Mouse (Mus musculus) liver, embryonic 14.5 days (tissue): ENCODE results near the gene Olfr605. TPM values are rescaled to one million over a fixed set of nuclear protein-coding genes. Genes with fewer than 3 reads are reported as not detected.

Experiments used
- ATAC-seq: fragments of 200-750 bp; cut with Nextera tagmentation; 2 replicates; pipeline ENCODE4 v1.8.0; 2017; ENCODE audit warnings: moderate number of reproducible peaks, mild to moderate bottlenecking, moderate library complexity; ENCODE audit not compliant: insufficient read depth
- DNase-seq, 3 experiments: peaks; one replicate each; pipeline ENCODE4 v3.0.0-alpha.2; 2012 to 2013; ENCODE audit warnings: low read depth in 3 of 3, low spot score in 3 of 3
- H3K27ac ChIP-seq: fragments of 300-500 bp; sonication (generic); 2 replicates; pipeline ENCODE4 v1.5.1; 2014; ENCODE audit warnings: moderate library complexity, mild to moderate bottlenecking, control low read depth, inconsistent platforms
- H3K27me3 ChIP-seq: fragments of 300-500 bp; sonication (generic); 2 replicates; pipeline ENCODE4 v1.6.1; 2014; ENCODE audit warnings: mild to moderate bottlenecking, low read length, moderate library complexity; ENCODE audit not compliant: control insufficient read depth, insufficient read depth
- H3K36me3 ChIP-seq: fragments of 300-500 bp; sonication (generic); replicated peaks from 2 replicates; pipeline ENCODE4 v1.6.1; 2014; ENCODE audit warnings: low read depth; ENCODE audit not compliant: control insufficient read depth, insufficient read depth
- H3K4me1 ChIP-seq, 2 experiments: fragments of 200-500 bp in 1 of 2; fragments of 300-500 bp in 1 of 2; sonication (generic) in 1 of 2; replicated peaks; 2 replicates each; pipeline ENCODE4 v1.6.1; 2012 to 2014; ENCODE audit warnings: antibody characterized with exemption in 1 of 2, inconsistent platforms in 1 of 2, low read length in 1 of 2; ENCODE audit not compliant: control insufficient read depth in 2 of 2, insufficient read depth in 2 of 2
- H3K4me2 ChIP-seq: fragments of 300-500 bp; sonication (generic); 2 replicates; pipeline ENCODE4 v1.6.1; 2014; ENCODE audit warnings: low read depth, mild to moderate bottlenecking, control low read depth, moderate library complexity
- H3K4me3 ChIP-seq, 2 experiments: fragments of 200-500 bp in 1 of 2; fragments of 300-500 bp in 1 of 2; sonication (generic) in 1 of 2; 2 replicates each; pipeline ENCODE4 v1.5.1; 2012 to 2014; ENCODE audit warnings: low read depth in 2 of 2, low read length in 2 of 2, mild to moderate bottlenecking in 2 of 2, control low read depth in 1 of 2, inconsistent platforms in 1 of 2, moderate library complexity in 1 of 2; ENCODE audit not compliant: insufficient read depth in 1 of 2
- H3K9ac ChIP-seq: fragments of 300-500 bp; sonication (generic); replicated peaks from 2 replicates; pipeline ENCODE4 v1.6.1; 2014; ENCODE audit warnings: mild to moderate bottlenecking, control low read depth, moderate library complexity
- H3K9me3 ChIP-seq: fragments of 300-500 bp; sonication (generic); 2 replicates; pipeline ENCODE4 v1.6.1; 2016; ENCODE audit warnings: low read length, mixed read lengths; ENCODE audit not compliant: control insufficient read depth
- CTCF ChIP-seq: IDR thresholded peaks from 2 replicates; pipeline ENCODE4 v1.5.1; 2016; ENCODE audit warnings: antibody characterized with exemption, low read depth, control low read depth
- EP300 ChIP-seq: IDR thresholded peaks from 2 replicates; pipeline ENCODE4 v1.6.1; 2016; ENCODE audit warnings: antibody characterized with exemption, low read depth
- WGBS: fragments of 180-500 bp; shearing (Covaris S2); extraction: QIAGEN DNeasy Blood & Tissue Kit; methylation state at CpG from one replicate; pipeline ENCODE4 v1.1.7; 2014; ENCODE audit not compliant: insufficient replicate concordance; 5-methylcytosine and 5-hydroxymethylcytosine counted together
- microRNA-seq: library from miRNA; unstranded; fragments of <30 nt; microRNA quantifications from one replicate; pipeline ENCODE4, GENCODE M21; 2016
- polyA plus RNA-seq, 2 experiments: library from polyadenylated mRNA; depleted of rRNA in 1 of 2; stranded (reverse) in 1 of 2; unstranded in 1 of 2; fragments of >200 nt; fragmentation: Nextera tagmentation in 1 of 2; extraction: Ambion mirVana in 1 of 2; gene quantifications; 2 replicates each; pipeline versions ENCODE4 v1.2.1 to v1.2.3; 2012 to 2014

Olfr605 gene
- polyA plus RNA-seq, 2 experiments = not detected

DNA sequence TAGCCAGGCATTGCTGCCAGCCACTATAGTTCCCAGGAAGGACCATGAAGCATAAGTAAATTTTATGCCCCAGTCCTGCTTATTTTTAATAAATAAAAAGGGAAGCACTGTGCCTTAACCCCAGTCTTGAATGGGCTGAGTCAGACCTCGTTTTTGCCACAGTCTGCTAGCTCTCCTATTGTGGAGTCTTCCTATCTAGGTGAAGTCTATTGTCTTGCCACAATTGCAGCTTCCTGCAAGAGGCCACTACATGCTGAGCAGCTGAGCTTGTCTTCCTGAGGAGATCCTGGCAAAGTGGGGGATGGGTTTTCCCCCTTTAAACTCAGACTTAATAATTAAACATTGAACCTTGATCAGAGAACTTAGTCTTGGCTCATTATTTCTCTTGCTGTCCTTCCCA, 46.3 kb downstream of the Olfr605 start:
- DNase-seq (no peak), ATAC-seq (no peak)
- Histone ChIP-seq H3K27me3 (no peaks in the 10 kb centered on the region), H3K9ac (no peak overlapping the region), H3K27ac (no peak overlapping the region), H3K36me3 (no peaks in the 10 kb centered on the region), H3K4me3 (no peak overlapping the region), H3K4me2 (no peak overlapping the region), H3K9me3 (no peaks in the 10 kb centered on the region), H3K4me1 (no peaks in the 10 kb centered on the region)
- no peak for TF ChIP-seq CTCF
- WGBS = 0% methylated on average over 1 of the region's 1 CpGs

DNA sequence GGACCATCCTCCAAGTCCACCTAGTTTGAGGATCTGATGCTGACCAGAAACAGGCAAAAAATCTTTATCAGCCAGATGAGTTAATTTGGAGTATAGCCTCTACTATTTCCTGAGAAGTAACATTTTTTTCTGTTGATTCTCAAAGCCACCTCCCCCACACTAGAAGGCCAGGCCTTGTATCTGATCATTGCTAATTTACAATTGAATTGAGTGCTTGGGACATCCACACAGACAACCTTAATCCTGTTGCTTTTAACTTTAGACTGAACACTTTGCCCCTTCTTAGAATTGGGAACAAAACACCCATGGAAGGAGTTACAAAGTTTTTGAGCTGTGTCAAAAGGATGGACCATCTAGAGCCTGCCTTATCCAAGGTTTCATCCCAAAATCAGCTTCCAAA, 47.5 kb downstream of the Olfr605 start:
- ATAC-seq = no peak
- no peak overlapping the region for H3K4me2 ChIP-seq
- no peaks in the 10 kb centered on the region for H3K36me3 ChIP-seq
- TF ChIP-seq CTCF (no peak), EP300 (no peak)
- no peak for DNase-seq
- H3K9ac ChIP-seq = no peak overlapping the region
- H3K9me3 ChIP-seq = no peaks in the 10 kb centered on the region
- no peak overlapping the region for H3K27ac ChIP-seq
- H3K4me1 ChIP-seq = no peaks in the 10 kb centered on the region
- H3K27me3 ChIP-seq = no peaks in the 10 kb centered on the region
- H3K4me3 ChIP-seq = no peak overlapping the region

Small RNA genes within 50 kb of the gene (microRNA-seq; reads per million reads assigned to microRNA genes)
- gene Gm25774 = not detected

Other genes with a start within 250 kb of the Olfr605 start
- gene Olfr593, start 233.6 kb downstream of the Olfr605 start, polyA plus RNA-seq (2012; rRNA removed) = not detected in 2 replicates
- not detected in 2 replicates for gene Olfr593, start 233.6 kb downstream of the Olfr605 start, polyA plus RNA-seq (2014; fragmentation: Nextera tagmentation; extraction: Ambion mirVana)
- not detected in 2 replicates for gene Olfr594, start 228.4 kb downstream of the Olfr605 start, polyA plus RNA-seq (2012; rRNA removed)
- gene Olfr594, start 228.4 kb downstream of the Olfr605 start, polyA plus RNA-seq (2014; fragmentation: Nextera tagmentation; extraction: Ambion mirVana) = not detected in 2 replicates
- not detected in 2 replicates for gene Usp17ld, start 192.9 kb downstream of the Olfr605 start, polyA plus RNA-seq (2012; rRNA removed)
- 0.05 TPM in 1 of 2 replicates, not detected in the other for gene Usp17ld, start 192.9 kb downstream of the Olfr605 start, polyA plus RNA-seq (2014; fragmentation: Nextera tagmentation; extraction: Ambion mirVana)
- not detected in 2 replicates for gene Olfr596, start 139.8 kb downstream of the Olfr605 start, polyA plus RNA-seq (2012; rRNA removed)
- not detected in 2 replicates for gene Olfr596, start 139.8 kb downstream of the Olfr605 start, polyA plus RNA-seq (2014; fragmentation: Nextera tagmentation; extraction: Ambion mirVana)
- gene Olfr597, start 129.1 kb downstream of the Olfr605 start, polyA plus RNA-seq (2012; rRNA removed) = not detected in 2 replicates
- gene Olfr597, start 129.1 kb downstream of the Olfr605 start, polyA plus RNA-seq (2014; fragmentation: Nextera tagmentation; extraction: Ambion mirVana) = not detected in 2 replicates
- not detected in 2 replicates for gene Olfr598, start 121.9 kb downstream of the Olfr605 start, polyA plus RNA-seq (2012; rRNA removed)
- not detected in 2 replicates for gene Olfr598, start 121.9 kb downstream of the Olfr605 start, polyA plus RNA-seq (2014; fragmentation: Nextera tagmentation; extraction: Ambion mirVana)
- gene Olfr599, start 109.5 kb downstream of the Olfr605 start, polyA plus RNA-seq (2012; rRNA removed) = not detected in 2 replicates
- gene Olfr599, start 109.5 kb downstream of the Olfr605 start, polyA plus RNA-seq (2014; fragmentation: Nextera tagmentation; extraction: Ambion mirVana) = not detected in 2 replicates
- gene Olfr600, start 95.8 kb downstream of the Olfr605 start, polyA plus RNA-seq (2012; rRNA removed) = not detected in 2 replicates
- gene Olfr600, start 95.8 kb downstream of the Olfr605 start, polyA plus RNA-seq (2014; fragmentation: Nextera tagmentation; extraction: Ambion mirVana) = not detected in 2 replicates
- gene Olfr601, start 82.8 kb downstream of the Olfr605 start, polyA plus RNA-seq (2012; rRNA removed) = not detected in 2 replicates
- gene Olfr601, start 82.8 kb downstream of the Olfr605 start, polyA plus RNA-seq (2014; fragmentation: Nextera tagmentation; extraction: Ambion mirVana) = not detected in 2 replicates
- gene Olfr603, start 59.3 kb downstream of the Olfr605 start, polyA plus RNA-seq (2012; rRNA removed) = not detected in 2 replicates
- not detected in 2 replicates for gene Olfr603, start 59.3 kb downstream of the Olfr605 start, polyA plus RNA-seq (2014; fragmentation: Nextera tagmentation; extraction: Ambion mirVana)
- not detected in 2 replicates for gene Usp17lc, start 30.4 kb downstream of the Olfr605 start, polyA plus RNA-seq (2012; rRNA removed)
- gene Usp17lc, start 30.4 kb downstream of the Olfr605 start, polyA plus RNA-seq (2014; fragmentation: Nextera tagmentation; extraction: Ambion mirVana) = not detected in 2 replicates
- gene Olfr606, start 3.6 kb upstream of the Olfr605 start, polyA plus RNA-seq (2012; rRNA removed) = not detected in 2 replicates
- gene Olfr606, start 3.6 kb upstream of the Olfr605 start, polyA plus RNA-seq (2014; fragmentation: Nextera tagmentation; extraction: Ambion mirVana) = not detected in 2 replicates
- gene Olfr607, start 18.7 kb upstream of the Olfr605 start, polyA plus RNA-seq (2012; rRNA removed) = not detected in 2 replicates
- gene Olfr607, start 18.7 kb upstream of the Olfr605 start, polyA plus RNA-seq (2014; fragmentation: Nextera tagmentation; extraction: Ambion mirVana) = not detected in 2 replicates
- not detected in 2 replicates for gene Olfr608, start 24.4 kb upstream of the Olfr605 start, polyA plus RNA-seq (2012; rRNA removed)
- gene Olfr608, start 24.4 kb upstream of the Olfr605 start, polyA plus RNA-seq (2014; fragmentation: Nextera tagmentation; extraction: Ambion mirVana) = not detected in 2 replicates
- gene Olfr609, start 52.6 kb upstream of the Olfr605 start, polyA plus RNA-seq (2012; rRNA removed) = not detected in 2 replicates
- gene Olfr609, start 52.6 kb upstream of the Olfr605 start, polyA plus RNA-seq (2014; fragmentation: Nextera tagmentation; extraction: Ambion mirVana) = not detected in 2 replicates
- not detected in 2 replicates for gene Olfr610, start 66.7 kb upstream of the Olfr605 start, polyA plus RNA-seq (2012; rRNA removed)
- gene Olfr610, start 66.7 kb upstream of the Olfr605 start, polyA plus RNA-seq (2014; fragmentation: Nextera tagmentation; extraction: Ambion mirVana) = not detected in 2 replicates
- gene Olfr611, start 75.4 kb upstream of the Olfr605 start, polyA plus RNA-seq (2012; rRNA removed) = not detected in 2 replicates
- gene Olfr611, start 75.4 kb upstream of the Olfr605 start, polyA plus RNA-seq (2014; fragmentation: Nextera tagmentation; extraction: Ambion mirVana) = not detected in 2 replicates
- gene Olfr612, start 97.3 kb upstream of the Olfr605 start, polyA plus RNA-seq (2012; rRNA removed) = not detected in 2 replicates
- not detected in 2 replicates for gene Olfr612, start 97.3 kb upstream of the Olfr605 start, polyA plus RNA-seq (2014; fragmentation: Nextera tagmentation; extraction: Ambion mirVana)
- not detected in 2 replicates for gene Olfr613, start 102.6 kb upstream of the Olfr605 start, polyA plus RNA-seq (2012; rRNA removed)
- gene Olfr613, start 102.6 kb upstream of the Olfr605 start, polyA plus RNA-seq (2014; fragmentation: Nextera tagmentation; extraction: Ambion mirVana) = not detected in 2 replicates
- gene Olfr615, start 110.6 kb upstream of the Olfr605 start, polyA plus RNA-seq (2012; rRNA removed) = not detected in 2 replicates
- not detected in 2 replicates for gene Olfr615, start 110.6 kb upstream of the Olfr605 start, polyA plus RNA-seq (2014; fragmentation: Nextera tagmentation; extraction: Ambion mirVana)
- gene Olfr616, start 123.7 kb upstream of the Olfr605 start, polyA plus RNA-seq (2012; rRNA removed) = not detected in 2 replicates
- gene Olfr616, start 123.7 kb upstream of the Olfr605 start, polyA plus RNA-seq (2014; fragmentation: Nextera tagmentation; extraction: Ambion mirVana) = not detected in 2 replicates
- gene Olfr617, start 127.6 kb upstream of the Olfr605 start, polyA plus RNA-seq (2012; rRNA removed) = not detected in 2 replicates
- not detected in 2 replicates for gene Olfr617, start 127.6 kb upstream of the Olfr605 start, polyA plus RNA-seq (2014; fragmentation: Nextera tagmentation; extraction: Ambion mirVana)
- gene Olfr618, start 144.7 kb upstream of the Olfr605 start, polyA plus RNA-seq (2012; rRNA removed) = not detected in 2 replicates
- not detected in 2 replicates for gene Olfr618, start 144.7 kb upstream of the Olfr605 start, polyA plus RNA-seq (2014; fragmentation: Nextera tagmentation; extraction: Ambion mirVana)
- gene Olfr619, start 155.1 kb upstream of the Olfr605 start, polyA plus RNA-seq (2012; rRNA removed) = not detected in 2 replicates
- not detected in 2 replicates for gene Olfr619, start 155.1 kb upstream of the Olfr605 start, polyA plus RNA-seq (2014; fragmentation: Nextera tagmentation; extraction: Ambion mirVana)
- gene Olfr620, start 167.1 kb upstream of the Olfr605 start, polyA plus RNA-seq (2012; rRNA removed) = not detected in 2 replicates
- gene Olfr620, start 167.1 kb upstream of the Olfr605 start, polyA plus RNA-seq (2014; fragmentation: Nextera tagmentation; extraction: Ambion mirVana) = not detected in 2 replicates
- not detected in 2 replicates for gene Olfr622, start 197.3 kb upstream of the Olfr605 start, polyA plus RNA-seq (2012; rRNA removed)
- gene Olfr622, start 197.3 kb upstream of the Olfr605 start, polyA plus RNA-seq (2014; fragmentation: Nextera tagmentation; extraction: Ambion mirVana) = not detected in 2 replicates
- gene Olfr623, start 218.3 kb upstream of the Olfr605 start, polyA plus RNA-seq (2012; rRNA removed) = not detected in 2 replicates
- gene Olfr623, start 218.3 kb upstream of the Olfr605 start, polyA plus RNA-seq (2014; fragmentation: Nextera tagmentation; extraction: Ambion mirVana) = not detected in 2 replicates
- gene Olfr624, start 225.8 kb upstream of the Olfr605 start, polyA plus RNA-seq (2012; rRNA removed) = 0.01 TPM in 2 replicates
- not detected in 2 replicates for gene Olfr624, start 225.8 kb upstream of the Olfr605 start, polyA plus RNA-seq (2014; fragmentation: Nextera tagmentation; extraction: Ambion mirVana)
- not detected in 2 replicates for gene Olfr625-ps1, start 237.3 kb upstream of the Olfr605 start, polyA plus RNA-seq (2012; rRNA removed)
- not detected in 2 replicates for gene Olfr625-ps1, start 237.3 kb upstream of the Olfr605 start, polyA plus RNA-seq (2014; fragmentation: Nextera tagmentation; extraction: Ambion mirVana)